Mouse (Mus musculus) heart, adult 2 months (tissue): ENCODE measurements at regions not wholly inside any gene's neighbourhood (a gene's known extent, or its start where the extent isn't known, plus 50 kb on each side); places are given as distances from the start of the nearest gene placed in this dataset.

Experiments
- CTCF ChIP-seq: fragments of 200-600 bp; IDR thresholded peaks from 2 replicates; pipeline ENCODE4 v1.8.1; 2022; ENCODE audit warnings: antibody characterized with exemption, mild to moderate bottlenecking, moderate library complexity
- POLR2A ChIP-seq: fragments of 200-500 bp; IDR thresholded peaks from 2 replicates; pipeline ENCODE4 v1.6.1; 2011; ENCODE audit warnings: mild to moderate bottlenecking, low read depth, low read length, control low read depth; ENCODE audit not compliant: insufficient read depth

- TF ChIP-seq CTCF (no peak), POLR2A (no peak)
Observed at GRCm38 (mm10) chr8:46913956-46914355, 72.7 kb upstream of the Enpp6 start.
